Mouse (Mus musculus): ENCODE measurements around the gene Selenom. TPM values are rescaled to one million over a fixed set of nuclear protein-coding genes. Genes with fewer than 3 reads are reported as not detected.

Selenom gene
- polyA plus RNA-seq, 1 experiment: 24.5 TPM

DNA sequence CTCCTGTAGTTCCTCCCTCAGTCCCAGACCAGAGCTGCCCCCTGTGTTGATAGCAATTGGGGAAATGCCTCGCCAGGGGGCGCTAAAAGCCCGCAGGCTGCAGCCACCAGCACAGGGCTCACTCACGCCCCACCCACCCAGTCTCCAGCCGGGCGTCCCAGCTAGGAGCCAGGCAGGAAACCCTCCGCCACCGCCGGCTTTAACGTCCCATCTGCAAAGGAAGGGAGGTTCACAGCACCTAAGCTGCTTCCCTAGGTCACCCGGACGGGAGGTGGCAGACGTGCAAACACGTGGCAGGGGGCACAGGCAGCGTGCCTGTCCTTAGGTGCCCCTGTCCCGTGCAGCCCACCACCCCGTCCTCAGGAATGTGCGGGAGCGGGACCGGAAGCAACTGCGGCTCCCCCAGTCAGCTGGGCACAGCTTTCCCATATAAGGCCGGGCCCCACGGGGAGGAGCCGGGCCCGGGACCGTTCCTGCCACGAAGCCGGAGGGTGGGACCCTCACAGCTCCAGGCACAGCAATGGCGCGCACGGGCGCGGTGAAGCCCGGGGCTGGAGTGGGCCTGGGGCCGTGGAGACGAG is 21.0 kb downstream of the Selenom start:
- TF ChIP-seq CTCF (IDR thresholded peaks at IDR 0.05; ENCODE audit: low read depth, low read length) (peak; percentile 82; the same call in 1 of the 2 replicates), POLR2A (IDR thresholded peaks at IDR 0.05; ENCODE audit: borderline replicate concordance, low read depth, low read length) (no peak)

GRCm38 (mm10) chr11:3536082-3536481 is 21.6 kb downstream of the Selenom start:
- peaks cover 5% of the 10 kb centered on the region for H3K4me1 ChIP-seq (ENCODE audit: control insufficient read depth, insufficient read depth, low read length)
- no peak overlapping the region for H3K27ac ChIP-seq (ENCODE audit: insufficient read depth, low read depth, low read length)
- H3K4me3 ChIP-seq (ENCODE audit: insufficient read depth, low read length): no peak overlapping the region
- no peak for TF ChIP-seq CTCF (IDR thresholded peaks at IDR 0.05; ENCODE audit: low read depth, low read length)
- TF ChIP-seq POLR2A (IDR thresholded peaks at IDR 0.05; ENCODE audit: borderline replicate concordance, low read depth, low read length): no peak

More for the DNA sequence above, 21.0 kb downstream of the Selenom start:
- Histone ChIP-seq H3K4me1 (ENCODE audit: control insufficient read depth, insufficient read depth, low read length) (peaks cover 5% of the 10 kb centered on the region), H3K27ac (ENCODE audit: insufficient read depth, low read depth, low read length) (no peak overlapping the region), H3K4me3 (ENCODE audit: insufficient read depth, low read length) (peak overlapping the region; percentile 58)

DNA sequence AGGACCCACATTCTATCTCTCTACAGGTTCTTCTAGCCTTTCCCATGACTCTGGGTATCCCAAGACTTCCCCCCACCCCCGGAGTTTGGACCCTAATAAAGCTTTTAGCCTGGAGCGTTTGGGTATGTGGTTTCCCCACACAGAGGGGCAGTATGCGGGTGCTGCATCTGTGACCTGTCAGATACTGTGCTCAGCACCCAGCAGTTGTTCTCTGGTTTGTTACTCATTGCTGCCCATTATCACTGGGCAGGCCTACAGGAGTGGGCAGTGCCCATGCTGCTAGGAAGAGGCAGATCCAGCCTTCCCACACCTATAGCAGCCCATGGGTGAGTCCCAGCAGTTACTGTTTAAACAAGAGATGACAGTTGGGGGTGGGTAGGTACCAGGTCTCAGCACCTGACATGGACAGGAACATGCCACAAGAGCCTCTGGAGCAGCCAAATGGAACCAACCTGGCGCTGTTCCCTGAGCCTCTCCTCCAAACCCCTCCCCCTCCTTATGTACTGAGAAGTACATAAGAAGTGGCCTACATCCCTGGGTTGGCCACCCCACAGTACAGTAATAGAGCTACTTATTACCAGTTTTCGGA is 22.4 kb downstream of the Selenom start:
- Histone ChIP-seq H3K4me1 (ENCODE audit: control insufficient read depth, insufficient read depth, low read length) (peaks cover 5% of the 10 kb centered on the region), H3K4me3 (ENCODE audit: insufficient read depth, low read length) (no peak overlapping the region), H3K27ac (ENCODE audit: insufficient read depth, low read depth, low read length) (no peak overlapping the region)
- TF ChIP-seq POLR2A (IDR thresholded peaks at IDR 0.05; ENCODE audit: borderline replicate concordance, low read depth, low read length) (no peak), CTCF (IDR thresholded peaks at IDR 0.05; ENCODE audit: low read depth, low read length) (no peak)

DNA sequence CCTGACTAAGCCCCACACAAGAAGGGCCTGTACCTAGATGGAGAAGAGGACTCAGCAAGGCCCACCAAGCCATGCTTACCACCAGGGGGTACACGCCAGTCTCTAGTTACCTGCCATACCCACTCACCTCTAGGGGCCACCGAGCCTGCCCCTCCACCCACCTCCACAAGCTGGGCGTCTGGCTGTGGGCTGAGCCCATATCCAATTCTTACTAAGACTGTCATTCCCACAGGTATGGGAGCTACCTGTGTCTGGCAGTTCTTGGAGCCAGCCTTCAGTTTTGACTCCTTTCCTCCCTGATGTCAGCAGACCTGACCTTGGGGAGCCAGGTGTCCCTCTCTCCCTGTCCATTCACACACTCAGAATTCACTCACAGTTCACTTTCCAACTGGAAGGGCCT is 23.2 kb downstream of the Selenom start:
- H3K27ac ChIP-seq (ENCODE audit: insufficient read depth, low read depth, low read length): no peak overlapping the region
- no peak overlapping the region for H3K4me3 ChIP-seq (ENCODE audit: insufficient read depth, low read length)
- H3K4me1 ChIP-seq (ENCODE audit: control insufficient read depth, insufficient read depth, low read length): peaks cover 5% of the 10 kb centered on the region
- TF ChIP-seq POLR2A (IDR thresholded peaks at IDR 0.05; ENCODE audit: borderline replicate concordance, low read depth, low read length) (no peak), CTCF (IDR thresholded peaks at IDR 0.05; ENCODE audit: low read depth, low read length) (no peak)

DNA sequence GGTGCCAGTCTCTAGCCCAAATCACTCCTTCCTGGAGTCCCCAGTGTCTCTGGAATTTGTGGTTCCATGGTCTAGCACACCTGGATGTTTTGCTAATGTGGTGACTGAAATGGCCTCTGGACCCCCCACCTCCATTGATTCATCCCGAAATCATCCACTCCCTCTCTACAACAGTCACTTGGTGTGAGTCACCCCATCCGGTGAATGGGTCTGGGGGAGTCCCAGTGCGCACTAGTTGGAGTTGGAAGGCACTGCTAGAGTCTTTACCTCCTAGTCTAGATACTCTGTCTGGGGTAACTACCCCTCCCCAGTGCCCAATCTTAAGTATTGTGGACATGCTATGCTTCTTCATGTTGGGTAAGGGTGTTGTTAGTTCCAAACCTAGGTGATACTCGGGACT is 23.9 kb downstream of the Selenom start:
- no peak overlapping the region for H3K27ac ChIP-seq (ENCODE audit: insufficient read depth, low read depth, low read length)
- no peak for TF ChIP-seq CTCF (IDR thresholded peaks at IDR 0.05; ENCODE audit: low read depth, low read length)
- no peak for TF ChIP-seq POLR2A (IDR thresholded peaks at IDR 0.05; ENCODE audit: borderline replicate concordance, low read depth, low read length)
- peaks cover 5% of the 10 kb centered on the region for H3K4me1 ChIP-seq (ENCODE audit: control insufficient read depth, insufficient read depth, low read length)
- H3K4me3 ChIP-seq (ENCODE audit: insufficient read depth, low read length): peak overlapping the region; percentile 79

- Histone ChIP-seq H3K4me3 (ENCODE audit: insufficient read depth, low read length) (peak overlapping the region; percentile 79), H3K4me1 (ENCODE audit: control insufficient read depth, insufficient read depth, low read length) (peaks cover 5% of the 10 kb centered on the region), H3K27ac (ENCODE audit: insufficient read depth, low read depth, low read length) (no peak overlapping the region)
- TF ChIP-seq POLR2A (IDR thresholded peaks at IDR 0.05; ENCODE audit: borderline replicate concordance, low read depth, low read length) (no peak), CTCF (IDR thresholded peaks at IDR 0.05; ENCODE audit: low read depth, low read length) (peak; percentile 9; the same call in 1 of the 2 replicates)
Observed at GRCm38 (mm10) chr11:3539111-3539825, 24.8 kb downstream of the Selenom start.

DNA sequence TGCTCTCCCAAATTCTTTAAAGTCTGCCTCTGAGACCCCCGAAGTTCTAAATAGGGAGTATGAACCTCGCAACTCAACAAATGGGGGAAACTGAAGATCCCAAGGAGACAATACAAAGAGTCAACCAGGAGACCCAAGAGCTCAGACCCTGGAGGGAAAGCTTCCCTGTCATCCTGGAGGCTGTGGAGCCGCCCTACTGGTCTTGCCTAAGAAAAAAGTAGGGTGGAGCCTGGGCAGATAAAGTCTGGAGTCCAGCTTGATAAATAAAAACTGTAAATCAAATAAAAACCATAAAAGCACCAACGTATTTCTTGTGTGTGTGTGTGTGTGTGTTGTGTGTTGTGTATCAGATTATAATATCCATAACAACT is 25.3 kb downstream of the Selenom start:
- no peak overlapping the region for H3K27ac ChIP-seq (ENCODE audit: insufficient read depth, low read depth, low read length)
- TF ChIP-seq POLR2A (IDR thresholded peaks at IDR 0.05; ENCODE audit: borderline replicate concordance, low read depth, low read length) (no peak), CTCF (IDR thresholded peaks at IDR 0.05; ENCODE audit: low read depth, low read length) (no peak)
- H3K4me3 ChIP-seq (ENCODE audit: insufficient read depth, low read length): peak overlapping the region; percentile 79
- H3K4me1 ChIP-seq (ENCODE audit: control insufficient read depth, insufficient read depth, low read length): peaks cover 5% of the 10 kb centered on the region

GRCm38 (mm10) chr11:3540451-3541085 is 26.1 kb downstream of the Selenom start, which contains the start of gene Smtn:
TSS of gene Smtn (minus strand) at chr11:3540612.
- Histone ChIP-seq H3K4me3 (ENCODE audit: insufficient read depth, low read length) (peak within 1 kb of the TSS; percentile 79), H3K27ac (ENCODE audit: insufficient read depth, low read depth, low read length) (no peak within 1 kb of the TSS), H3K4me1 (ENCODE audit: control insufficient read depth, insufficient read depth, low read length) (peaks cover 3% of the 10 kb centered on the region; the same call in 1 of the 2 replicates)
- TF ChIP-seq CTCF (IDR thresholded peaks at IDR 0.05; ENCODE audit: low read depth, low read length) (no peak), POLR2A (IDR thresholded peaks at IDR 0.05; ENCODE audit: borderline replicate concordance, low read depth, low read length) (no peak)

- no peak for TF ChIP-seq CTCF (IDR thresholded peaks at IDR 0.05; ENCODE audit: low read depth, low read length)
- TF ChIP-seq POLR2A (IDR thresholded peaks at IDR 0.05; ENCODE audit: borderline replicate concordance, low read depth, low read length): no peak
- peaks cover 14% of the 10 kb centered on the region for H3K4me1 ChIP-seq (ENCODE audit: control insufficient read depth, insufficient read depth, low read length)
- H3K4me3 ChIP-seq (ENCODE audit: insufficient read depth, low read length): no peak overlapping the region
- no peak overlapping the region for H3K27ac ChIP-seq (ENCODE audit: insufficient read depth, low read depth, low read length)
Observed at GRCm38 (mm10) chr11:3541932-3542331, 27.4 kb downstream of the Selenom start.
